Mouse (Mus musculus): ENCODE results near the gene Rhobtb3. TPM values are rescaled to one million over a fixed set of nuclear protein-coding genes. Genes with fewer than 3 reads are reported as not detected.

Gene Rhobtb3
- polyA plus RNA-seq (2015; fragmentation: Nextera tagmentation; extraction: Ambion mirVana), result 27.5 and 33.4 TPM in 2 replicates

GRCm38 (mm10) chr13:75943189-75944043 lies at the start of gene Rhobtb3:
Rhobtb3 (minus strand) TSS chr13:75943925.
- peak within 1 kb of the TSS; percentile 93 for H3K9ac ChIP-seq

GRCm38 (mm10) chr13:75992169-75993028 lies 48.7 kb upstream of the Rhobtb3 start:
- WGBS, result 15% methylated on average over 9 of the region's 9 CpGs
- Histone ChIP-seq H3K4me1 (peaks cover 6% of the 10 kb centered on the region; the same call in 1 of the 2 replicates), H3K9me3 (no peaks in the 10 kb centered on the region), H3K4me2 (no peak overlapping the region), H3K27me3 (no peaks in the 10 kb centered on the region), H3K4me3 (no peak overlapping the region), H3K9ac (no peak overlapping the region), H3K36me3 (no peaks in the 10 kb centered on the region), H3K27ac (no peak overlapping the region)
- ATAC-seq (ENCODE audit: insufficient number of reproducible peaks, low FRiP score, low TSS enrichment, low read depth), result peak; percentile 82; the same call in 1 of the 2 replicates

More at GRCm38 (mm10) chr13:75943189-75944043, at the start of gene Rhobtb3:
- no peaks in the 10 kb centered on the region for H3K9me3 ChIP-seq
- peak within 1 kb of the TSS; percentile 86 for H3K4me3 ChIP-seq
- peak within 1 kb of the TSS; percentile 99 for H3K27ac ChIP-seq
- H3K27me3 ChIP-seq, result no peaks in the 10 kb centered on the region
- under 1% methylated on average over 105 of the region's 110 CpGs for WGBS
- peak; percentile 89 for ATAC-seq (ENCODE audit: insufficient number of reproducible peaks, low FRiP score, low TSS enrichment, low read depth)
- H3K4me2 ChIP-seq, result peak within 1 kb of the TSS; percentile 54
- H3K4me1 ChIP-seq, result peaks cover 15% of the 10 kb centered on the region
- H3K36me3 ChIP-seq, result peaks cover 6% of the 10 kb centered on the region

DNA sequence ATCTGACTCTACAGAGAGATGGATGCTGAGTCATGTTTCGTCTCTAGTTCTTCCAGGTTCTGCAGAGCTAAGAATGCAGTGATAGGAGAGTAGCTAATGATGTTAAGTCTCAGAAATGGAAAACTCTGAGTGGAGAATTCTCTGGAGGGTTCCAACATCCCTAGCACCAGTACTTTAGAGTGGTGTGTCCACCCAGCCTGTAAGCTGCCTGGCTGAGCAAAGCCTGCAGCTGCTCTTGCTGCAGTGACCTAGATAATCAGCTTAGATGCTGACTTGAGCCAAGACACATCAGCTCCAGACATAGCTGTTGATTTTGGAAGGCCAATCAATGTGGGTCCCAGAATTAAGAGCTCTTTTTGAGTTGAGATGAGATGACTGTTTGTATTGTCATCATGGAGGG lies 44.4 kb upstream of the Rhobtb3 start:
- 90% methylated on average over 1 of the region's 1 CpGs for WGBS
- no peaks in the 10 kb centered on the region for H3K36me3 ChIP-seq
- ATAC-seq (ENCODE audit: insufficient number of reproducible peaks, low FRiP score, low TSS enrichment, low read depth), result no peak
- H3K9me3 ChIP-seq, result no peaks in the 10 kb centered on the region
- H3K9ac ChIP-seq, result no peak overlapping the region
- no peak overlapping the region for H3K4me3 ChIP-seq
- no peaks in the 10 kb centered on the region for H3K27me3 ChIP-seq
- H3K4me1 ChIP-seq, result peaks cover 6% of the 10 kb centered on the region; the same call in 1 of the 2 replicates
- H3K27ac ChIP-seq, result no peak overlapping the region
- no peak overlapping the region for H3K4me2 ChIP-seq

DNA sequence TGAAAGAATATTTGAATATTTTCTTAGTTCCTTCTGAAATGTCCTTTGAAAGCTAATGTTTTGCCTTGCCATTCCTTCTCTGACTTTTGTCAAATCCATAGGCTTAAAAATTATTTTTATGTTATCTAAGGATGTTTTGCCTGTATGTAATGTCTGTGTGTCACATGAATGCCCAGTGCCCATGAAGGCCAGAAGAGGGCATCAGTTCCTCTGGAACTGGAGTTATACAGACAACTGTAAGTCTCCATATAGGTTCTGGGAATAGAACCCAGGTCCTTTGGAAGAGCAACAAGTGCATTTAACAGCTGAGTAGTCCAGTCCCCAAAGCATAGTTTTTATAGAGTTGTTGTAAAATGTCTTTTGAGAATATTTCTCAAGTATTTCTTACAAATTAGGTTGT lies 38.2 kb upstream of the Rhobtb3 start:
- Histone ChIP-seq H3K4me3 (no peak overlapping the region), H3K27ac (no peak overlapping the region), H3K4me1 (no peaks in the 10 kb centered on the region), H3K9me3 (no peaks in the 10 kb centered on the region), H3K4me2 (no peak overlapping the region), H3K9ac (no peak overlapping the region), H3K36me3 (no peaks in the 10 kb centered on the region), H3K27me3 (no peaks in the 10 kb centered on the region)
- no peak for ATAC-seq (ENCODE audit: insufficient number of reproducible peaks, low FRiP score, low TSS enrichment, low read depth)

DNA sequence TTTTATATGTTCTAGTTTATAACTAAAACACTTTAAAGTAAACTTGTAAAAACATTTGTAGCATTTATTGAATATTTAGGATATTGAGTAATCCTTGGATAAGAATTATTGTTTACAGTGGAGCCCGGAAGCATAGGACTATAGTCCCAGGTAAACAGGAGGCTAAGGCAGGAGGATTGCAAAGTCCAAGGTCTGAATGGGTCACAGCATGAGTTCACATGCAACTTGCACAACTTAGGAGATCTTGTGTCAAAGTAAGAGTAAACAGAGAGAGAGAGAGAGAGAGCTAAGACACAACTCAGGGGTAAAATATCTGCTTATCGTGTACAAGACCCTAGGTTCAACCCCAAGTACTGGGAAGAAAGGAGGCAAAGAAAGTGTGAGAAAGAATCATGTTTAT lies 32.9 kb upstream of the Rhobtb3 start:
- no peak for ATAC-seq (ENCODE audit: insufficient number of reproducible peaks, low FRiP score, low TSS enrichment, low read depth)
- H3K9ac ChIP-seq, result no peak overlapping the region
- no peak overlapping the region for H3K27ac ChIP-seq
- no peaks in the 10 kb centered on the region for H3K36me3 ChIP-seq
- H3K9me3 ChIP-seq, result no peaks in the 10 kb centered on the region
- H3K4me2 ChIP-seq, result no peak overlapping the region
- no peaks in the 10 kb centered on the region for H3K4me1 ChIP-seq
- no peaks in the 10 kb centered on the region for H3K27me3 ChIP-seq
- H3K4me3 ChIP-seq, result no peak overlapping the region
- WGBS, result 90% methylated on average over 2 of the region's 2 CpGs

DNA sequence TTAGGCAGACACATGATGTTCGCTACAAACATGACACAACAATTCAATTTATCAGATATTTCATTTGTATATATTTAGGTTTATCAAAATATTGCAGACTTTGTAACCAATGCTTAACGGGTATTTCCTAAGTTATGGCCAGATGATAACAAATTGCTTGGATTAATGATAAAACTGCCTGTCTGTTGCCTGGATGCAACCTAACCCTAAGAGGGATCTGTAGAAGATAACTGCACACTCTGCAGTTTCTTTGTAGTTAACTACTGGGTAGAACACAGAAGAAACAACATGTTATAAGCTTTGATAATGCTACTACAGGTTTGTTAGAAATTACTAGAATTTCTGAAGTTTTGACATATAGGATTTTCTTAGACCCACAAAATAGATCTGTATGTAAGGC lies 32.5 kb upstream of the Rhobtb3 start:
- Histone ChIP-seq H3K4me3 (no peak overlapping the region), H3K4me1 (no peaks in the 10 kb centered on the region), H3K27ac (no peak overlapping the region), H3K9ac (no peak overlapping the region), H3K9me3 (no peaks in the 10 kb centered on the region), H3K27me3 (no peaks in the 10 kb centered on the region), H3K36me3 (no peaks in the 10 kb centered on the region), H3K4me2 (no peak overlapping the region)
- no peak for ATAC-seq (ENCODE audit: insufficient number of reproducible peaks, low FRiP score, low TSS enrichment, low read depth)
- WGBS, result 93% methylated on average over 2 of the region's 2 CpGs

- H3K27me3 ChIP-seq, result no peaks in the 10 kb centered on the region
- no peak overlapping the region for H3K4me2 ChIP-seq
These were observed 31.9 kb upstream of the Rhobtb3 start for GRCm38 (mm10) chr13:75975629-75976028.

GRCm38 (mm10) chr13:75974481-75974880 lies 30.8 kb upstream of the Rhobtb3 start:
- Histone ChIP-seq H3K4me2 (no peak overlapping the region), H3K4me3 (no peak overlapping the region), H3K36me3 (no peaks in the 10 kb centered on the region), H3K9me3 (no peaks in the 10 kb centered on the region), H3K9ac (no peak overlapping the region), H3K27me3 (no peaks in the 10 kb centered on the region), H3K4me1 (no peaks in the 10 kb centered on the region), H3K27ac (no peak overlapping the region)
- no peak for ATAC-seq (ENCODE audit: insufficient number of reproducible peaks, low FRiP score, low TSS enrichment, low read depth)
- 74% methylated on average over 2 of the region's 2 CpGs for WGBS

More at GRCm38 (mm10) chr13:75975629-75976028, 31.9 kb upstream of the Rhobtb3 start:
- H3K4me3 ChIP-seq, result no peak overlapping the region
- no peaks in the 10 kb centered on the region for H3K4me1 ChIP-seq
- no peak for ATAC-seq (ENCODE audit: insufficient number of reproducible peaks, low FRiP score, low TSS enrichment, low read depth)
- no peaks in the 10 kb centered on the region for H3K9me3 ChIP-seq
- H3K27ac ChIP-seq, result no peak overlapping the region
- H3K36me3 ChIP-seq, result no peaks in the 10 kb centered on the region
- no peak overlapping the region for H3K9ac ChIP-seq
- WGBS, result 73% methylated on average over 1 of the region's 1 CpGs

GRCm38 (mm10) chr13:75966850-75967249 lies 23.1 kb upstream of the Rhobtb3 start, which contains the start of gene Spata9:
Spata9 (plus strand) TSS chr13:75967150.
- ATAC-seq (ENCODE audit: insufficient number of reproducible peaks, low FRiP score, low TSS enrichment, low read depth), result no peak
- Histone ChIP-seq H3K4me1 (no peaks in the 10 kb centered on the region), H3K9me3 (no peaks in the 10 kb centered on the region), H3K4me3 (no peak within 1 kb of the TSS), H3K4me2 (no peak within 1 kb of the TSS), H3K27me3 (no peaks in the 10 kb centered on the region), H3K27ac (no peak within 1 kb of the TSS), H3K36me3 (no peaks in the 10 kb centered on the region), H3K9ac (no peak within 1 kb of the TSS)
- 85% methylated on average over 1 of the region's 1 CpGs for WGBS

- no peak for ATAC-seq (ENCODE audit: insufficient number of reproducible peaks, low FRiP score, low TSS enrichment, low read depth)
These were observed 11.8 kb upstream of the Rhobtb3 start for GRCm38 (mm10) chr13:75955357-75955992.

DNA sequence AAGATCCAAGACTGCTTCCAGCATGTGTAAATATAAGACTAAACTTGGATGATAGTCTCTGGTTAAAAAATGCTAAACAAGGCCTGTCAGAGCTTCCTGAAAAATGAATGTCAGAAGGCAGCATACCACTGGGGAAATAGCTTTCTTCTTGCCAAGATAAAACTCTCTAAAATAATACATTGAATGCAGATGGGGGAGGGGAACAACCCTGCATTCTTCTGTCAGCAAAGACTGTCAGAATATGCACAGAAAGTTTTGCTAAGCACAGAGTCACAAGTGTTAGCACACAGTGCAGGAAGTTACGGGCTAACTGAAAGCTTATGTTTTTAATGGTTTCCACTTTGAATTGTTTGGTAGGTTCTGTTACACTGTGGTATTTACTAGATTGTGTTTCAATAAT lies 6.6 kb upstream of the Rhobtb3 start:
- H3K4me1 ChIP-seq, result no peaks in the 10 kb centered on the region
- no peak overlapping the region for H3K27ac ChIP-seq
- no peak overlapping the region for H3K9ac ChIP-seq
- H3K27me3 ChIP-seq, result no peaks in the 10 kb centered on the region
- no peaks in the 10 kb centered on the region for H3K9me3 ChIP-seq
- ATAC-seq (ENCODE audit: insufficient number of reproducible peaks, low FRiP score, low TSS enrichment, low read depth), result no peak
- no peak overlapping the region for H3K4me3 ChIP-seq
- WGBS, result 23% methylated on average over 1 of the region's 1 CpGs
- no peaks in the 10 kb centered on the region for H3K36me3 ChIP-seq
- H3K4me2 ChIP-seq, result no peak overlapping the region

More at GRCm38 (mm10) chr13:75955357-75955992, 11.8 kb upstream of the Rhobtb3 start:
- no peaks in the 10 kb centered on the region for H3K27me3 ChIP-seq
- no peaks in the 10 kb centered on the region for H3K4me1 ChIP-seq
- no peak overlapping the region for H3K4me2 ChIP-seq
- no peak overlapping the region for H3K27ac ChIP-seq
- no peak overlapping the region for H3K9ac ChIP-seq
- H3K36me3 ChIP-seq, result no peaks in the 10 kb centered on the region
- no peaks in the 10 kb centered on the region for H3K9me3 ChIP-seq
- H3K4me3 ChIP-seq, result no peak overlapping the region
